In genomic region chr6:72389941-72390771, GRCm38 (mm10) we compare ENCODE assay signal across 8 mouse cellular contexts. TPM values are rescaled to one million over a fixed set of nuclear protein-coding genes. Genes with fewer than 3 reads are reported as not detected.
DNase-seq lines count a peak whose midpoint lies in the region; ATAC-seq and TF ChIP-seq lines count a peak whose summit lies in the region.

Gene Vamp8 (minus strand): TSS chr6:72390703.

- no peaks in the 10 kb centered on the region for H3K9me3 ChIP-seq in forebrain, embryonic 11.5 days (ENCODE audit: control insufficient read depth, low read length)
- no peaks in the 10 kb centered on the region for H3K9me3 ChIP-seq in neural tube, embryonic 15.5 days (replicated peaks)

- TF ChIP-seq CTCF in lung, adult 2 months (IDR thresholded peaks at IDR 0.05; ENCODE audit: insufficient read depth, low read length): no peak

- no peaks in the 10 kb centered on the region for H3K27me3 ChIP-seq in forebrain, embryonic 11.5 days (ENCODE audit: control insufficient read depth, insufficient read depth, low read length)
- peaks cover 21% of the 10 kb centered on the region for H3K27me3 ChIP-seq in neural tube, embryonic 15.5 days (replicated peaks)

- ATAC-seq in forebrain, embryonic 11.5 days (replicated peaks; ENCODE audit: low FRiP score): peak; percentile 51; the same call in 1 of the 2 replicates
- no peak for ATAC-seq in neural tube, embryonic 15.5 days (ENCODE audit: low FRiP score)

- H3K36me3 ChIP-seq in forebrain, embryonic 11.5 days (ENCODE audit: control insufficient read depth, insufficient read depth, low read length): no peaks in the 10 kb centered on the region
- H3K36me3 ChIP-seq in neural tube, embryonic 15.5 days: no peaks in the 10 kb centered on the region

- H3K4me3 ChIP-seq in forebrain, embryonic 11.5 days (ENCODE audit: low read depth, low read length): peak within 1 kb of the TSS; percentile 37
- peak within 1 kb of the TSS; percentile 93 for H3K4me3 ChIP-seq in lung, adult 2 months (replicated peaks; ENCODE audit: extremely low read depth, low read depth, low read length)
- H3K4me3 ChIP-seq in neural tube, embryonic 15.5 days (replicated peaks): peak within 1 kb of the TSS; percentile 34

- peaks cover 6% of the 10 kb centered on the region for H3K4me1 ChIP-seq in forebrain, embryonic 11.5 days (replicated peaks; ENCODE audit: control insufficient read depth, insufficient read depth, low read length)
- H3K4me1 ChIP-seq in lung, adult 2 months (ENCODE audit: control insufficient read depth, insufficient read depth, low read length): peaks cover 10% of the 10 kb centered on the region
- peaks cover 12% of the 10 kb centered on the region for H3K4me1 ChIP-seq in neural tube, embryonic 15.5 days

- intact Hi-C loops in heart, postnatal 10 days (cut with DNase I): loop anchor here (5.0 kb wide), 1 partner anchor 108 kb away; no protein-coding TSS in a partner anchor

- WGBS in forebrain, embryonic 11.5 days: 1% methylated on average over 33 of the region's 33 CpGs
- under 1% methylated on average over 33 of the region's 33 CpGs for WGBS in lung, adult 2 months
- 4% methylated on average over 33 of the region's 33 CpGs for WGBS in neural tube, embryonic 15.5 days

- 0 out of 2 replicates have a peak within 1 kb of the TSS, but pooled peaks have one; percentile 25 for H3K27ac ChIP-seq in forebrain, embryonic 11.5 days (ENCODE audit: low read depth, low read length)
- peak within 1 kb of the TSS; percentile 71 for H3K27ac ChIP-seq in neural tube, embryonic 15.5 days (replicated peaks)

- peak; percentile 31 to 41 for DNase-seq in CD8-positive naive resting alpha-beta T cell, adult 2 months (ENCODE audit: low read depth in 2 of 2, low spot score in 2 of 2)
- DNase-seq in c-Kit-negative CD71-positive TER-119-positive erythroid progenitor cells, embryonic 14.5 days (ENCODE audit: low read depth, low spot score): peak; percentile 50
- DNase-seq in forebrain, embryonic 11.5 days (ENCODE audit: low spot score): peak; percentile 69
- peak; percentile 94 for DNase-seq in heart, postnatal 10 days
- peak; percentile 88 to 92 for DNase-seq in kidney, postnatal 4 days
- peak; percentile 87 for DNase-seq in lung, adult 2 months
- DNase-seq in thymus, adult 18-20 months: peak; percentile 50 to 59

- H3K9ac ChIP-seq in forebrain, embryonic 11.5 days (ENCODE audit: low read length): peak within 1 kb of the TSS; percentile 48
- peak within 1 kb of the TSS; percentile 34 for H3K9ac ChIP-seq in neural tube, embryonic 15.5 days (replicated peaks)

- peak; percentile 82; the same call in 1 of the 2 replicates for TF ChIP-seq POLR2A in lung, adult 2 months (IDR thresholded peaks at IDR 0.05; ENCODE audit: borderline replicate concordance, extremely low read depth, low read depth, low read length)

- peak within 1 kb of the TSS; percentile 64 for H3K4me2 ChIP-seq in forebrain, embryonic 11.5 days (ENCODE audit: low read depth, low read length, severe bottlenecking)
- peak within 1 kb of the TSS; percentile 55 for H3K4me2 ChIP-seq in neural tube, embryonic 15.5 days

RNA-seq across cellular contexts. Expression of gene Vamp8, which starts in this region (rescaled TPM):
- polyA plus RNA-seq in forebrain, embryonic 11.5 days (2014; fragmentation: Nextera tagmentation; extraction: Ambion mirVana): 34.1 and 35.6 TPM in 2 replicates
- 100 to 1,000 TPM in 1 of 2 experiments, 10 to 100 TPM in 1; 95.9 to 102 TPM for total RNA-seq in heart, postnatal 10 days (2021)
- 291 and 435 TPM in 2 replicates for polyA plus RNA-seq in lung, adult 2 months (2012; rRNA removed)
- 19.1 and 52.7 TPM in 2 replicates for polyA plus RNA-seq in neural tube, embryonic 15.5 days (2015; fragmentation: Nextera tagmentation; extraction: Ambion mirVana)

Comparison
In these comparisons a context has a peak if more than half of its experiments do, and no peak if none do; other contexts are left out.
1. DNase-seq: peak in every context shown above with its lines; median percentile 94 in heart, postnatal 10 days; 90 in kidney, postnatal 4 days; 87 in lung, adult 2 months; 69 in forebrain, embryonic 11.5 days; 54 in thymus, adult 18-20 months; 50 in c-Kit-negative CD71-positive TER-119-positive erythroid progenitor cells, embryonic 14.5 days; 36 in CD8-positive naive resting alpha-beta T cell, adult 2 months.
2. H3K4me3 ChIP-seq: peak in every context shown above with its lines; median percentile 93 in lung, adult 2 months; 37 in forebrain, embryonic 11.5 days; 34 in neural tube, embryonic 15.5 days.